Mouse (Mus musculus): ENCODE data around the gene Sem1.

DNA sequence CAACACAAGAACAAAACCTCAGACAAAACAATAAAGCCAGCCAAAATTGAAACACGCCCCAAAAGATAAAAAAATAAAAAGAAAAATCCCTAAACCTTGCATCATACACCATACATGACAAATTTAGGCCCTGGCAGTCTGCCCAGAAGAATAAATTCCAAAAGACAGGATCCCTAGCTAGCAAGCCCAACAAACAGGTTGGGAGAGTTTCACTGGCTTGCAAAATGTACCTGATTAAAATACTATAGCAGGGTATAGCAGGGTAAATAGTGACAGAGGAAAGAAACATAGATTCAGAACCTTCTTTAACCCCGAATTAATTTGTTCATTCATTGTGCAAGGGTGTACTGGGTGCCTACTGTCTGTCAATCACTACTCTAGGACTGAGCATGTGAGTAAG lies 7.8 kb upstream of the Sem1 start:
- no peak for TF ChIP-seq CTCF (IDR thresholded peaks at IDR 0.05)
- TF ChIP-seq POLR2A (IDR thresholded peaks at IDR 0.05; ENCODE audit: insufficient read depth, low read depth, low read length) = no peak

Data from heart, adult 2 months (tissue).